Mouse (Mus musculus) cerebral cortex, adult 2 months (tissue): ENCODE results near the gene Pisd.

Experiments used
- WGBS: fragments of 180-500 bp; shearing (Covaris S2); methylation state at CpG from one replicate; pipeline ENCODE4 v1.1.7; 2018; 5-methylcytosine and 5-hydroxymethylcytosine counted together

Gene Pisd

DNA sequence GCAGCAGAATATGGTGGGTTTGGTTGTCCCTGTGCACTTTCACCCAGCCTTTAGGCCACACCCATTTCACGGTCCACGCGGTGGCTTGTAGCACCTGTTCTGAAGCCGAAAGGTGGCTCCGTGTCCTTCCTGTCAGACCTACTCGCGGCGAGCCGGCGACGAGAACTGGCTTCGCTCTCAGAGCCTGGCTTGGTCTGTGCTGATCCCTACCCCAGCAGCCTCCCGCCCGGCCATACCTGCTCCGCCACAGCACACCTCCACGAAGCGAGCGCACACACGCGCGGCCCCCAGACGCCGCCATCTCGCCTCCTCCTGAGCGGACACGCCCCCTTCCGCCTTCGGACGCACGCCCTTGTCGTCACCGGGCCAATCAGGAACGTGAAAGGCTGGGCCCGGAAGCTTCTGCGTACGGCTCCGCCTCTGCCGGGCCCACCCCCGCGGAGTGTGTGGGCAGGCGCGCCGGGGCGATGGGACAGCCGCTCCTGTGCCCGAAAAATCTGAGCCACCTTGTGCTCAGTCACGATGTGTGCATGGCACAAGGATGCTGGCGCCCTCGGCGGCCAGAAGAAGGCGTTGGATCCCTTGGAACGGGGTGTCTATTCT lies at the start of gene Pisd:
Gene Pisd, minus strand, starts transcription at position 334 of the 603 bp plus-strand sequence.
- under 1% methylated on average over 52 of the region's 52 CpGs for WGBS

DNA sequence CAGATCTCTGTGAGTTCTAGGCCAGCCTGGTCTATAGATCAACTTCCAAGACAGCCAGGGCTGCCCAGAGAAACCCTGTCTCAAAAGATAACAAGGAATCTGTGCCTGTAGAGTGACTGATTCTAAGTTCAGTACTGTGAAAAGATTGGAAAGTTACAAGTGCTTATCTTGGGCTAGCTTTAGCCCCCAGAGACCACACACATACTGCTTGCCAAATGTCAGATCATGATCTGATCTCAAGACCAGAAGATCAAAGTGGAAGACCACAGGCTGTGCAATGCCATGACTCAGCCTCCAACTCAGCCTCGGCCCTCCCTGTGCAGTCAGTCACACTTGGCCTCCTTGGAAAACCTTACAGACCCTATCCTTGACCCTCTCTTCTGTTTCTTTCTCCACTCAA lies 49.1 kb upstream of the Pisd start:
- 87% methylated on average over 1 of the region's 1 CpGs for WGBS

GRCm38 (mm10) chr5:32830054-32830453 lies 44.6 kb upstream of the Pisd start:
- WGBS: 49% methylated on average over 2 of the region's 2 CpGs

DNA sequence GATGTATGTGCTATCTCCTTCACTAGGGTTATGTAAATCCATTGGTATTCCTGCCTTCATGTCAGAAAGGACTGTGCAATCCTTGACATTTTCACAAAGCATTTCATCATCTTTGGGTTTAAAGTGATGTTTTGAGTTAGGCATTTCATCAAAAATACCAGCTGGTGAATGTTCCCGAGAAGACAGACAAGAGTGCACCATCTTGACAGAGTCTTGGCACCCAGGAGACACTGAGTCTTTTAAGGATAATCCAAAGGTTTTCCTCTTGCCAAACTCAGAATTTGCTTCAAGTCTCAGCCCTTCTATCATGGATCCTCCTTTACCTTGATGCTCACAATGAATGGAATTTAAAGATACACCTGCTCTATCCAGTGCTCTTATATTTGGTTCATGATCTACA lies 43.3 kb upstream of the Pisd start:
- WGBS: 44% methylated on average over 1 of the region's 1 CpGs

DNA sequence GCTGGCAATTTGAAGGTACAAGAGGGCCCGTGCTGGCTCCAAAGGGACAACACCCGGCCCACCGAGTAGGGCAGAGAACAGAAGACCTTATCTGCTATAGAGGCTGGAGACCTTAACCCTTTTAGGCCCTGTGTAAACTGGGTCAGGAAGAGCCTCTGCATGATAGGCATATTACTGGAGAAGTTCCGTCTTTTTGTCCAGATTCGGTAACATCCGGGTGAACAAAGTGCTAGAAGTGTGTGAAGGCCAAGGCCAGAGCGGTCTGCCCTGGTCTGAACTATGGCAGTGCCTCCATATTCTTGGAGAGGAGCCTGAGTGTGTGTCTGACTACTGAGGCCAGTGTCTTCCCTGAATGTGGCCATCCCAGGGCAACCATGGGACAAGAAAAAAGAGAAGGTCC lies 41.6 kb upstream of the Pisd start, which contains the start of gene Gm20671:
Gene Gm20671, minus strand, starts transcription at position 101 of the 400 bp plus-strand sequence.
- 94% methylated on average over 7 of the region's 7 CpGs for WGBS

DNA sequence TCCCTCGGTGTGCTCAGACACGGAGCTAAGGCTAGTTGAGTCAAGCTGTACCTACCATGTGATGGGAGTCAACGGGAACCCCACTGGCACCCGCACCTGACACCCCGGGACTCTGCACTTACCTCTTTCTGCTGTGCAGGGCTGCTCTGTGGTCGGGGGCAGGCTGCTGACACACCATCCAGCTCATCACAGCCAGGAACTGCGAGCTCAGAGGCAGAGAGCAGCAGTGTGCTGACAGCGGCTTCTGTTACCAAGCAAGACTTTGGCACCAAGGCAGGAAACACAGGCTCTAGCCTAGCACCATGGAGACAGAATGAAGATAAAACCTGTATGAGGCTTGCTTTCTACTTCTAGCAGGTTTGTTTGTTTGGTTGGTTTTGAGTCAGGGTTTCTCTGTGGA lies 35.0 kb upstream of the Pisd start:
- 76% methylated on average over 8 of the region's 8 CpGs for WGBS

DNA sequence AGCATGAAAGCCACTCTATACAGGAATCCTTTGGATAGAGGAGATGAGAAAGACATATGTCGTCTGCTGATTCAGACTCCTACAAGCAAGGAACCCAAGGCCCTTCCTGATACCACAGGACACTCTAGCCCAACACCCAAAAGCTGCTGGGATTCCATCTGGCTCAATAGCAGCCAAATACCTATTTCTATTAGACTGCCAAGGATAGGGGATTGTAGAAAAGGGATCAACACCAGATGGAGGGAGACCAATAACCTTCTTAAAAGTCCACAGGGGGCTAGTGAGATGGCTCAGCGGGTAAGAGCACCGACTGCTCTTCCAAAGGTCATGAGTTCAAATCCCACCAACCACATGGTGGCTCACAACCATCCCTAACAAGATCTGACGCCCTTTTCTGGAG lies 29.9 kb upstream of the Pisd start:
- WGBS: 96% methylated on average over 4 of the region's 4 CpGs

DNA sequence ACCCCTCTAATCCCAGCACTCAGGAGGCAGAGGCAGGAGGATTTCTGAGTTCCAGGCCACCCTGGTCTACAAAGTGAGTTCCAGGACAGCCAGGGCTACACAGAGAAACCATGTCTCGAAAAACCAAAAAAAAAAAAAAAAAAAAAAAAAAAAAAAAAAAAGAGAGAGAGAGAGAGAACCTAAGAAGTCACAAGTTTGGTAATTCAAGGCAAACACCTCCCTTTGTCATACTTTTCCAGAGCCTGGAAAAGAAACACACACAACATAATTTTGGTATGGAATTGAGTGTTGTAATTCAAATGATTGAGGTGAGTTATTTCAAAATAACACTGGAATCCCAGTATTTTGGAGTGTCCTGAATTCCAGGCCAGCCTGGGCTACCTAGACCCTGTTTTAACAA lies 1.0 kb upstream of the Pisd start:
- 33% methylated on average over 1 of the region's 1 CpGs for WGBS

DNA sequence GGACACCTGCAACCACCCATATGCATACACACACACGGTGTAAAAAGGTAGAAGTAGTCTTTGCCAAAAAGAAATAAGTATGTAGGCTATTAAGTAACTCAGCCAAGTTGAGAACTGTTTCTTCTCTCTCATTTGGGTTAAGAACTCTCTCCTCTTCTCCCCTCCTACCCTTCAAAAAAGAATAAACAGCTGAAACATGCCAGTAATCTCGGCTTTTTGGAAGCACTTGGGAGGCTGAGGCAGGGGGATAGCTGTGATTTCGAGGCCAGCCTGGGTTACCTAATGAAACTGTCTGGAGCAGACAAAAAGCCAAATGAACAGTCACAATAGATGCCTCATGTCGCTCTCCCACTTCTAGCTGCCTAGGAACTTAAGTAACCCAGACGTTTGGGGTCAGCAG lies 720 bp downstream of the Pisd start:
- 18% methylated on average over 5 of the region's 5 CpGs for WGBS

- WGBS: 80% methylated on average over 5 of the region's 5 CpGs
These were observed 3.9 kb downstream of the Pisd start for GRCm38 (mm10) chr5:32781596-32781995.

DNA sequence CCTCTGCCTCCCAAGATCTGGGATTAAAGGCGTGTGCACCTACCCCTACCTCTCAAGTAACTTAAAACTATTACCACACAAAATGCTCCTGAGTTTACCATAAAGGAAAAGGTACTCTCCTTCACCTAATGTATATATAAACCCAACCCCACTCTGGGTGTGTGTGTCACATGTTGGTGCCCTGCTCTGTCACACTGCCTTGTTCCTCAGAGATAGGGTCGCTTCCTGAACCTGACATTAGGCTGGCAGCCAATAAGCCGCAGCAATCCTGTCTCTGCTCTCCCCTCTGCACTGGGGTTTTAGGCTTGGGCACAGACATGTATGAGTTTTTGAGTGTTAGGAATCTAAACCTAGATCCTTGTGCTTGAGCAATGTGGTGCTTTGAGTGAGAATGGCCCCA lies 7.3 kb downstream of the Pisd start:
- WGBS: 86% methylated on average over 3 of the region's 3 CpGs

DNA sequence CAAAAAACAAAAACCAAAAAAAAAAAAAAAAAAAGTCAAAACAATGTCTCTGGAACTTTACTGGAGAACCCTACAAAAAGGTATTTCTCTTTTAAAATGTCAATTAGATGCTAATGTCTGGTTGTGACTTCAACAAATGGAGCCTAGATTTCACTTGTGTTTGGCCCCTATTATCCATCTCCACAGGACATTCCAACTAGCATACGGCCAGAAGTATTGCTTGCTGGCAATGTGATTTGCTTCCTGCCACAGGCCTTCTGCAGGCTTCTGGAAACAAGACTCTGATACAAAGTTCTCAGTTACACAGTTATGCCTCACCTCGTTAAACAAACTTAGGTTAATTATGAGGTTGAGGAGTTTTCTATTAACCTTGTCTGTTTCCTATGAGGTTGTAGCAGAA lies 13.1 kb downstream of the Pisd start:
- 55% methylated on average over 2 of the region's 2 CpGs for WGBS

GRCm38 (mm10) chr5:32767636-32768373 lies 17.6 kb downstream of the Pisd start:
- WGBS: 79% methylated on average over 4 of the region's 4 CpGs

DNA sequence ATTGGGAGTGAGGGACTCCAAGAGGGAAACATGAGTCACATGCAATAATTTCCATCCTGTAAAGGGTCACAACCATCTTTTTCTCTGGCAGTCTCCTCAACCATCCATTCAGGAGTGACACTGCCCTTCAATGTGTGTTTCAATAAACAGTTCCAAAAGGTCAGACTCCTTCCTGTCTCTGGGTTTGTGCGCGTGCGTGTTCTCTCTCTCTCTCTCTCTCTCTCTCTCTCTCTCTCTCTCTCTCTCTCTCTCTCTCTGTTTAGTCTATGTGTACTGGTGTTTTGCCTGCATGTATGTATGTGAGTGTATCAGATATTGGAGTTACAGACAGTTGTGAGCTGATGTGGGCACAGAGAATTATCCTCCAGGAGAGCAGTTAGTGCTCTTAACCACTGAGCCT lies 18.4 kb downstream of the Pisd start:
- 92% methylated on average over 3 of the region's 3 CpGs for WGBS

- 72% methylated on average over 5 of the region's 5 CpGs for WGBS
These were observed 23.8 kb downstream of the Pisd start for GRCm38 (mm10) chr5:32761566-32762140.

DNA sequence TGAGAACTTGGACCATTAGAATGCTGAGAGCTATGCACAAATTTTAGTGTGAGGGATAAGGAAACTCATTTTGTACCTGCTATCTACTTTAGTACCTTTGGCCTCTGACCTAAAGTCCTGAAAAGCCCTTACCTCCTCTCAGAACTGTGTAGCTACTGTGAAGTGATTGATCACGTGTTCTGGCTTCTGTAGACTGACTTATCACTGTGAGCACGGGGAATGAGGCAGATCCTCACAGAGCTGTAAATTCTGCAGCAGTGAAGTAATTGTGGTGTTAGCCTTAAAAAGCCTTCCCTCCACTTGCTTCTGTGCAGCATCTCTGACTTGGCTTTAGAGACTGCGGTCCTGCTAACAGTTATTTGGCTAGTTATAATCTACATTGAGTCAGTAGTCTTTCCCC lies 24.7 kb downstream of the Pisd start:
- WGBS: 56% methylated on average over 3 of the region's 3 CpGs

DNA sequence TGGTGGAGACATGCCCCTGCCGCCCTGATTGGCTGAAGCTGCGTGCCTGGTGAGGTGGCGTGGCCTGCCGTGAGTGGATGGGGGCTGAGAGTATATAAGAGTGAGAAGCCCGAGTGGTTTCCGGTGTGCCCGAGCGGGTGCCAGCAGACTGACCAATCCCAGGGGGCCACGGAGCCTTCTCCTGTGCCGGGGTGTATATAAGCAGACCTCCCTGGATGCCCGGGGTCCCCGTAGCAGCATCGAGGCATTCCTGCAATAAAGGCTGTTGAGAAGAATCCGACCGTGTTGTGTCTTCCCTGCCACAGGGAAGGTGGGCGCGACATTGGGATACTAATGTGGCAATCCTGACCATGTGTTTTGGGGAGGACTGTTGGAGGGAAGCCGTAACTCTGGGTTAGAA lies 25.1 kb downstream of the Pisd start:
- WGBS: 92% methylated on average over 18 of the region's 18 CpGs

DNA sequence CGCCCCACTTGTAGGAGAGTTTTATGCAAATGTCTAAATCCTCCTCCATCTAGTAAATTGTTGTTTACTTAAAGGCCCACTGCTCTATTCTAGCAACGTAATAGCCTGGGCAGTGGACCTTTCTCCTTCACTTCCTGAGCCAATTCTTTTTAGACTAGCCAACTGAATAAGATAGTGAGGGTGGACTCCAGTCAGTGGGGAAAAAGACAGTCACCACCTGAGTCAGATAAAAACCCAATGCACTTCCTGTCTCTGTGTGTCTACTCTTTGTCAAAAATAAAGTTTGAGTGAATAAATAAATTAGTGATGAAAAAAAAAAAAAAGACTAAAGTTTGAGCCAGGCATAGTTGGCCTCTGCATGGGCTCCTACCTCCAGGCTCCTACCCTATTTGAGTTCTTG lies 25.8 kb downstream of the Pisd start:
- WGBS: 62% methylated on average over 2 of the region's 2 CpGs

GRCm38 (mm10) chr5:32756141-32756540 lies 29.3 kb downstream of the Pisd start:
- WGBS: 70% methylated on average over 8 of the region's 8 CpGs

DNA sequence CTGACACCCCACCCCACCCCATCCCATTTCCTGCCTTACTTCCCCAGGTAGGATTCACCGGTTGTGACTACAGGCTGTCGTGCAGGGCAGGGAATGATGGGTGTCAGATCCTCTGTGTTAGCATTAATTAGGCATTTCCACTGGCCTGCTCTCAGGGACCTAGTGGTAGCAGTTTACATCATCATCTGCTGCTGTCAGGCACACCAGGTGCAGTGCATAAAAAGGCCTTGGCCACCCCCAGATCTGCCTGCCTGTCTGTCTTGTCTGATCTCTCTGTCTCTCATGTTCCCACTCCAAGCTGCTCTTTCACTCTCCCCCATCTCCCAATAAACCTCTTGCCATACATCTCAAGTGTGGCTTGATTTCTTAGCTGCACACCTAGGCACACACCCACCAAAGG lies 33.7 kb downstream of the Pisd start:
- WGBS: 34% methylated on average over 2 of the region's 2 CpGs

DNA sequence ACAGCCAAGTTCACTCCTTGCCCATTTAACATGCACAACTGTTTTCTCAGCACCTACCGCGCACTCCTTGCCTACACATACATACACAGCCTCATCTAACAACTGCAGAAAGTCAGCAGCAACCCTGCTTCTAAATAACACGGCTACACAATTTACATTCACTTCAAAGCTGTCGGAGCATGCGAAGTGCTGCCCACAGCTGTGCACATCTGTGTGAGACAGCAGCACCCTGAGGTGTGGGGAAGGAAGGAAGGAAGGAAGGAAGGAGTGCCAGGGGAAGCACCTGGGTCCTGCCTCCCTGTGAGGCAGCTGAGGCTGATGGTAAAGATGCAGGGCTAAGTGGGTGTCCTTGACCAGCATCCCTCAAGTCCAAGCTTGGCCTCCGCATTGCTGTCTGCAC lies 36.5 kb downstream of the Pisd start:
- 66% methylated on average over 6 of the region's 6 CpGs for WGBS

DNA sequence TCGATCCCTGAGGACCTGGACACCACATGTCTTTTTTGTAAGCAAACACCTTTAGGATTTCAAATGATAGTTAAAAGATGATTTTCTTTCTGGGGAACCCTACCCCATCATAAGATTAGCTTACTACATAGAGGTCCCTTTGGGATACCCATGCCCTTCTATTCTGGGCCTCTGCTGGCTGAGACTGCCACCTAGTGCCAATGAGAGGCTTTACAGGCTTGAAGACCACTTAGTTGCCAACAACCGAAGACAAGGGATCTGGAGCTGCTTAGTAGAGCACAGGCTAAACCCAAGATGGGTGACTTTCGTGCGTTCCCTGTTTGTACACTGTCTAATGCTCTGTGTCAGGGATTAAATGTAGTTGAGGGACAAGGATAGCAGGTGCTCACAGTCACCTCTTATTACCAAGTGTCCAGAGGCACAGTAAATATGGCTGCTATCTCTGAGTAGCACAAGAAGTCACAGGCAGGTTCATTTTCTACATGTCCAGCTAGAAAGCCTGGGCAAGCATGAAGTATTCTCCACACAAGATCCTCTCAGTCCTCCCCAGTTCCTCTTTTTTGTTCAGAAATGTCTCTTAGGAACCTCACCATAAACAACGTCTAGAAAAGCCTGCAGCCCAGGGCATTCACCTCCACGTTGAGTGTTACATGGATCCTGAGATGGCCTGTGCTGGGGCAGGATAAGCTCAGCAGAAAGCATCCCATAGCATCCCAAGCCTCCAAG lies 37.6 kb downstream of the Pisd start:
- WGBS: 61% methylated on average over 6 of the region's 6 CpGs
